Mouse (Mus musculus) heart, adult 2 months (tissue): ENCODE data around the gene Pde8b.

ENCODE experiments used
- CTCF ChIP-seq: fragments of 200-600 bp; IDR thresholded peaks from 2 replicates; pipeline ENCODE4 v1.8.1; 2022; ENCODE audit warnings: antibody characterized with exemption, mild to moderate bottlenecking, moderate library complexity
- EP300 ChIP-seq: fragments of 200-500 bp; IDR thresholded peaks from 2 replicates; pipeline ENCODE4 v1.6.1; 2011; ENCODE audit warnings: low read depth, low read length, control low read depth; ENCODE audit not compliant: insufficient read depth
- POLR2A ChIP-seq: fragments of 200-500 bp; IDR thresholded peaks from 2 replicates; pipeline ENCODE4 v1.6.1; 2011; ENCODE audit warnings: mild to moderate bottlenecking, low read depth, low read length, control low read depth; ENCODE audit not compliant: insufficient read depth

GRCm38 (mm10) chr13:95185891-95186740 lies 64.0 kb downstream of the Pde8b start:
- TF ChIP-seq POLR2A (no peak), EP300 (no peak), CTCF (no peak)
